Mouse (Mus musculus) ES-E14 (cell line): ENCODE measurements at regions not wholly inside any gene's neighbourhood (a gene's known extent, or its start where the extent isn't known, plus 50 kb on each side); places are given as distances from the start of the nearest gene placed in this dataset.

ENCODE experiments used
- DNase-seq: peaks from one replicate; pipeline ENCODE4 v3.0.0-alpha.2; 2013; ENCODE audit warnings: low read depth, low spot score
- H3K27ac ChIP-seq: 2 replicates; pipeline ENCODE4 v1.5.1; 2012; ENCODE audit warnings: low read depth, mild to moderate bottlenecking, low read length, moderate library complexity, mixed read lengths; ENCODE audit not compliant: poor library complexity, insufficient read depth, severe bottlenecking
- H3K36me3 ChIP-seq: 2 replicates; pipeline ENCODE4 v1.6.1; 2012; ENCODE audit warnings: mild to moderate bottlenecking, low read length, moderate library complexity, mixed read lengths; ENCODE audit not compliant: control insufficient read depth, poor library complexity, insufficient read depth, severe bottlenecking
- H3K4me1 ChIP-seq, 2 experiments: fragments of 150-350 bp in 1 of 2; sonication (generic) in 1 of 2; 2 replicates each; pipeline ENCODE4 v1.6.1; 2012; ENCODE audit warnings: low read length in 2 of 2, mild to moderate bottlenecking in 1 of 2, mixed read lengths in 1 of 2; ENCODE audit not compliant: control insufficient read depth in 2 of 2, insufficient read depth in 2 of 2, poor library complexity in 1 of 2
- H3K4me3 ChIP-seq, 2 experiments: fragments of 150-350 bp in 1 of 2; sonication (generic) in 1 of 2; 2 replicates each; pipeline ENCODE4 v1.5.1; 2012; ENCODE audit warnings: low read length in 2 of 2, low read depth in 1 of 2, mild to moderate bottlenecking in 1 of 2, mixed read lengths in 1 of 2; ENCODE audit not compliant: insufficient read depth in 1 of 2, poor library complexity in 1 of 2, severe bottlenecking in 1 of 2
- H3K9ac ChIP-seq: 2 replicates; pipeline ENCODE4 v1.6.1; 2012; ENCODE audit warnings: low read depth, mild to moderate bottlenecking, low read length, mixed read lengths; ENCODE audit not compliant: poor library complexity, insufficient read depth, severe bottlenecking
- H3K9me3 ChIP-seq: fragments of 150-350 bp; sonication (generic); 2 replicates; pipeline ENCODE4 v1.6.1; 2012; ENCODE audit warnings: low read depth, mild to moderate bottlenecking, low read length; ENCODE audit not compliant: control insufficient read depth, insufficient read depth
- CHD2 ChIP-seq: IDR thresholded peaks from 2 replicates; pipeline ENCODE4 v1.6.1; 2014; ENCODE audit warnings: mild to moderate bottlenecking, low read depth, low read length, inconsistent platforms
- HCFC1 ChIP-seq: IDR thresholded peaks from 2 replicates; pipeline ENCODE4 v1.6.1; 2012; ENCODE audit warnings: low read length, inconsistent platforms, borderline replicate concordance; ENCODE audit not compliant: insufficient read depth
- MAFK ChIP-seq: IDR thresholded peaks from 2 replicates; pipeline ENCODE4 v1.6.1; 2014; ENCODE audit warnings: mild to moderate bottlenecking, low read depth, low read length, inconsistent platforms; ENCODE audit not compliant: insufficient read depth
- ZC3H11A ChIP-seq: IDR thresholded peaks from 2 replicates; pipeline ENCODE4 v1.6.1; 2012; ENCODE audit warnings: low read depth, mild to moderate bottlenecking, inconsistent platforms, low read length, borderline replicate concordance
- ZNF384 ChIP-seq: IDR thresholded peaks from 2 replicates; pipeline ENCODE4 v1.6.1; 2012; ENCODE audit warnings: low read depth, low read length, inconsistent platforms
- in situ Hi-C, 2 experiments: fragments of 600-800 bp; cut with MboI; formaldehyde crosslinking; loops; one replicate each; pipeline ENCODE4 v1.15.1; 2025; ENCODE audit warnings: low sequenced_read_pairs in 2 of 2, inconsistent platforms in 1 of 2; ENCODE audit not compliant: unreplicated experiment in 2 of 2

- no peak overlapping the region for H3K4me3 ChIP-seq
- H3K4me1 ChIP-seq = no peaks in the 10 kb centered on the region
- no peak for DNase-seq
- H3K27ac ChIP-seq = no peak overlapping the region
- H3K9me3 ChIP-seq = no peaks in the 10 kb centered on the region
- TF ChIP-seq HCFC1 (no peak), CHD2 (no peak), ZC3H11A (no peak), ZNF384 (no peak), MAFK (no peak)
- no peak overlapping the region for H3K9ac ChIP-seq
- in situ Hi-C loops = loop anchor here in 1 of 2 experiments (25.0 kb wide), 1 partner anchor 365 kb away; no protein-coding TSS in a partner anchor
- no peaks in the 10 kb centered on the region for H3K36me3 ChIP-seq
Measured at GRCm38 (mm10) chr9:30721861-30722260, 200.4 kb downstream of the Adamts15 start.

DNA sequence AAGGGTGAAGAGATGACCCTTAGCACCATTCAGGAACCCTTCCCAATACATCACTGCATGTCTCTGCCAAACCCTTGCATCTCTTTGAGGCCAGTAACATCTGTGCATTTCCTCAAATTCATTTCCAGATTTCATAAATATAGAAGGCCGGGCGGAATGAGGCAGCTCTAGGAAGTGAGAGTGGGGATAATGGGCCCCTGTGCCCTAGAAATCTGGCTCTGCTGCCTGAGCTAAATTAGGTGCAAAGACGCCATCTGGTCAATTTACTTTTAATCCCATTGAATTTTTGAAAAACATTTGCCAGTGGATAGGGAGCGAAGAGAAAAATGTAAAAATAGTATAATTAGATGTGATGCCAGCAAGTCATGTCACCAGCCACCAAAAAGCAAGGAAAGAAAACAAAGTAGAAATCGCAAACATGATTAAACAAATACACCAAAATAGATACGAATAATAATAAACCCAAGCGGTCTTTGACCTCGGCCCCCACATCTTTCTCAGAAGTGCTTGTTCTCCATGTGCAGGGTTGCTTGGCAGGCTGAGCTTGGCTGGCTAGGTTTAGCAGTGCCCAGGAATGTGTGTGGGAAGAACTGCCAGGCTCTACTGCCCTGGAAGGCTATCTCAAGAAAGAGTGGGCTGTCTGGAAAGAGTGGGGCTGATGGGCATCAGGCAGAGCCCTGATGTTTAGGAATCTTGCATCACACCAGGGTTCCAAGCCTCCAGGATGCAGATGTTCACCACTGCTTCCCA, 205.7 kb downstream of the Adamts15 start:
- H3K4me1 ChIP-seq = no peaks in the 10 kb centered on the region
- TF ChIP-seq ZC3H11A = no peak
- TF ChIP-seq ZNF384 = no peak
- H3K4me3 ChIP-seq = no peak overlapping the region
- H3K9ac ChIP-seq = no peak overlapping the region
- in situ Hi-C loops = loop anchor here in 1 of 2 experiments (25.0 kb wide), 1 partner anchor 371 kb away; no protein-coding TSS in a partner anchor
- H3K36me3 ChIP-seq = no peaks in the 10 kb centered on the region
- H3K9me3 ChIP-seq = no peaks in the 10 kb centered on the region
- DNase-seq = no peak
- H3K27ac ChIP-seq = no peak overlapping the region

GRCm38 (mm10) chr9:30710131-30710530, 212.1 kb downstream of the Adamts15 start:
- no peak overlapping the region for H3K27ac ChIP-seq
- no peaks in the 10 kb centered on the region for H3K4me1 ChIP-seq
- no peak overlapping the region for H3K9ac ChIP-seq
- no peak overlapping the region for H3K4me3 ChIP-seq
- in situ Hi-C loops = loop anchor here in 1 of 2 experiments (25.0 kb wide), 1 partner anchor 377 kb away; no protein-coding TSS in a partner anchor
- TF ChIP-seq HCFC1 (no peak), CHD2 (no peak), MAFK (no peak), ZC3H11A (no peak), ZNF384 (no peak)
- H3K9me3 ChIP-seq = no peaks in the 10 kb centered on the region
- no peak for DNase-seq
- no peaks in the 10 kb centered on the region for H3K36me3 ChIP-seq

DNA sequence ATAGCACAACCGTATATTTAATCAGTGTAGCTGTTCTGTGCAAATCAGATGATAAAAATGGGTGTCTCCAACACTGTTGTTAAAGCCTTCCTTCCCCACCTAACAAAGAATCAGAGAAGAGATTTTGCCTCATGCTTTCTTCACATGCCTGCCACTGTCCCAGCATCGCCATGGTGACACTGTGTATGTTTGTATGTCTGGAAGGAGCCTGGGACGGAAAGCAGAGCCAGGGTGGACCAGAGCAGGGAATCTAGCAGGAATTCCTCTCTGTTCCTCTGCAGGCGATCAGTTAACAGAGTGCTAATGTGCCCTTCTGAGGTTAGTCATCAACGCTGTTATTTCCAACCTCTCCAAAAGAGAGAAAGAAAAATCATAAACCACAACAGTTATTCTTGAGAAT, 222.4 kb downstream of the Adamts15 start:
- no peak for DNase-seq
- no peaks in the 10 kb centered on the region for H3K36me3 ChIP-seq
- in situ Hi-C loops = loop anchor here in 1 of 2 experiments (25.0 kb wide), 1 partner anchor 387 kb away; no protein-coding TSS in a partner anchor

More for the DNA sequence above, 222.4 kb downstream of the Adamts15 start:
- no peaks in the 10 kb centered on the region for H3K9me3 ChIP-seq
- TF ChIP-seq CHD2 (no peak), MAFK (no peak), ZC3H11A (no peak), HCFC1 (no peak), ZNF384 (no peak)
- no peak overlapping the region for H3K9ac ChIP-seq
- H3K27ac ChIP-seq = no peak overlapping the region
- H3K4me1 ChIP-seq = no peaks in the 10 kb centered on the region
- H3K4me3 ChIP-seq = no peak overlapping the region
